Mouse (Mus musculus) liver, postnatal 0 days (tissue): ENCODE data around the gene Epha10.

Experiments used
- CTCF ChIP-seq: sonication (generic); IDR thresholded peaks from 2 replicates; pipeline ENCODE4 v1.5.1; 2016; ENCODE audit warnings: antibody characterized with exemption, low read depth
- EP300 ChIP-seq: IDR thresholded peaks from 2 replicates; pipeline ENCODE4 v1.6.1; 2016; ENCODE audit warnings: antibody characterized with exemption, low read depth, mild to moderate bottlenecking

DNA sequence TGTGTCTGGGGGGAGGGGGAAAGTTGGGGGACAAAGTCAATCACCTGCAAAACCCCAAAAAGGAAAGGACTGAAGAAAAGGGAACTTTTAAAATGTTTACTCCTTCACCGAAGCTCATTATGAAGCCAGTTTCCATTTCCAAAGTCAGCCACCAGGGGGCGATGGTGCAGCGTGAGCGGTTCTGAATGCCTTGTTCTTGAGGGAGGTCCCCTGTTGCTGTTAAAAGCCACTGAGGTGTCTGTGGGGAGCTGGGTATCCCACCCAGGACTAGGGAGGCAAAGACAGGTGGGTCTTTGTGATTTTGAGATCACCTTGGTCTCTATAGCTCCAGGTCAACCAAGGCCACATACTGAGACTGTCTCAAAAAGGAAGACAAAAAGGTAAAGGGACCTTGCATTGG is 62.3 kb downstream of the Epha10 start:
- TF ChIP-seq CTCF: peak; percentile 97
- no peak for TF ChIP-seq EP300
